Mouse (Mus musculus) lung, embryonic 14.5 days (tissue): ENCODE measurements at regions not wholly inside any gene's neighbourhood (a gene's known extent, or its start where the extent isn't known, plus 50 kb on each side); places are given as distances from the start of the nearest gene placed in this dataset.
"Not testable (repeated sequence)": the region's sequence is repeated elsewhere in the genome, so short reads cannot be mapped to it uniquely, and the experiment has no call there.

ENCODE experiments used
- ATAC-seq: fragments of 200-750 bp; cut with Nextera tagmentation; 2 replicates; pipeline ENCODE4 v1.8.0; 2017; ENCODE audit warnings: mild to moderate bottlenecking, moderate TSS enrichment, moderate library complexity; ENCODE audit not compliant: insufficient read depth
- DNase-seq: peaks from one replicate; pipeline ENCODE4 v3.0.0-alpha.2; 2015
- H3K27ac ChIP-seq: fragments of 300-500 bp; sonication (generic); 2 replicates; pipeline ENCODE4 v1.5.1; 2014; ENCODE audit warnings: low read depth, mild to moderate bottlenecking, moderate library complexity
- H3K27me3 ChIP-seq: fragments of 300-500 bp; sonication (generic); 2 replicates; pipeline ENCODE4 v1.6.1; 2014; ENCODE audit warnings: low read length, control low read depth; ENCODE audit not compliant: insufficient read depth
- H3K36me3 ChIP-seq: fragments of 300-500 bp; sonication (generic); 2 replicates; pipeline ENCODE4 v1.6.1; 2014; ENCODE audit warnings: control low read depth; ENCODE audit not compliant: insufficient read depth
- H3K4me1 ChIP-seq: fragments of 300-500 bp; sonication (generic); 2 replicates; pipeline ENCODE4 v1.6.1; 2014; ENCODE audit warnings: antibody characterized with exemption, control low read depth; ENCODE audit not compliant: insufficient read depth
- H3K4me2 ChIP-seq: fragments of 300-500 bp; sonication (generic); 2 replicates; pipeline ENCODE4 v1.6.1; 2014; ENCODE audit warnings: mild to moderate bottlenecking
- H3K4me3 ChIP-seq: fragments of 300-500 bp; sonication (generic); 2 replicates; pipeline ENCODE4 v1.5.1; 2014; ENCODE audit warnings: low read depth, low read length
- H3K9ac ChIP-seq: fragments of 300-500 bp; sonication (generic); 2 replicates; pipeline ENCODE4 v1.6.1; 2014
- H3K9me3 ChIP-seq: fragments of 300-500 bp; sonication (generic); 2 replicates; pipeline ENCODE4 v1.6.1; 2016; ENCODE audit warnings: low read depth, low read length, control low read depth
- CTCF ChIP-seq: IDR thresholded peaks from 2 replicates; pipeline ENCODE4 v1.5.1; 2016; ENCODE audit warnings: antibody characterized with exemption, low read depth
- WGBS: fragments of 180-500 bp; shearing (Covaris S2); extraction: QIAGEN DNeasy Blood & Tissue Kit; methylation state at CpG from one replicate; pipeline ENCODE4 v1.1.7; 2014; 5-methylcytosine and 5-hydroxymethylcytosine counted together

DNA sequence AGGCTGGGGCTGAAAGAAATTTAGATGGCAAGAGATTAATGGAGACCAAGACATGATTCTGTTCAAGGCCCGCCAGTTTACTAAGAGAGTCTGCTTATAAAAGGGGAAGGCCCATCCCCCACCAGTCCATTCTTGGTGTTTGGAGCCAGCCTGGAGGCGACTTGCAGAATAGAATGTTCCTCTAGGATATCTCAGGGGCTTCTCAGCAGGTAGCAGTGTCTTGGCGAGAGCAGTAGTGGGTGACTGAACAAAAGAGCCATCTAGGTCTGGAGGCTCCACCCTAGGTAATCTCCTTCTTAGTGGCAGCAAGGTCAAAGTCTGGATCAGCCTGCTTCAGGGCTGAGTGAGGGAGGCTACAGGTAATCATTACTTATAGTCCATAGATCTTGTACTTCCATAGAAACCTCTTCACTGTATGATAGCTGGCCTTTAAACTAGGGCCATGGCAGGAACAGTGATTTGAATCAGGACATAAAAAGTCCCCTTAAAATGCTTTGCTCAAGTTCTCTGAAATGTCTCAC lies 166.0 kb upstream of the Gm5538 start:
- 51% methylated on average over 3 of the region's 3 CpGs for WGBS
- H3K4me3 ChIP-seq, H3K4me1 ChIP-seq, H3K36me3 ChIP-seq, H3K9ac ChIP-seq, H3K27me3 ChIP-seq, H3K27ac ChIP-seq, ATAC-seq, H3K9me3 ChIP-seq, DNase-seq, H3K4me2 ChIP-seq: not testable (repeated sequence)

DNA sequence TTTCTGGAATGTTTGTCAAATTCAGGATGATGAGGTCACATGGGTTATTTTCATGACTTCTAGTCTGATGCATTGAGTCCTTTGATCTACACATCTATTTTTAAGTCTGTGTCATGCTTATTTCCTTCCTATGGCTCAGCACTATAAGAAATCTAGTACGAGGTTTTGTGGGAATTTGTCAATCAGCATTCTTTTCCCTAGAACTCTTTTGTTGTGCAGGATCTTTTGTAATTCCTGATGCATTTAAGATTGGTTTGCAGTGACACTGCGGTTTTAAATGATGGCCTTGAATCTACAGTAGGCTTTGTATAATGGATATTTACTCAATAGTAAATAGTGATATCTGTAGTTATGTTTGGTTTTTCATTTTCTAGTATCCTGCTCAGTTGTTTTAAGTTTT lies 187.0 kb upstream of the Gm5538 start:
- H3K9me3 ChIP-seq, result no peaks in the 10 kb centered on the region
- DNase-seq (peak; percentile 1), ATAC-seq (no peak)
- H3K9ac ChIP-seq, result no peak overlapping the region
- no peak overlapping the region for H3K4me3 ChIP-seq
- H3K27me3 ChIP-seq, result no peaks in the 10 kb centered on the region
- WGBS, result 65% methylated on average over 2 of the region's 2 CpGs
- no peak overlapping the region for H3K4me2 ChIP-seq
- no peak for TF ChIP-seq CTCF
- H3K4me1 ChIP-seq, result no peaks in the 10 kb centered on the region
- H3K27ac ChIP-seq, result no peak overlapping the region
- no peaks in the 10 kb centered on the region for H3K36me3 ChIP-seq

DNA sequence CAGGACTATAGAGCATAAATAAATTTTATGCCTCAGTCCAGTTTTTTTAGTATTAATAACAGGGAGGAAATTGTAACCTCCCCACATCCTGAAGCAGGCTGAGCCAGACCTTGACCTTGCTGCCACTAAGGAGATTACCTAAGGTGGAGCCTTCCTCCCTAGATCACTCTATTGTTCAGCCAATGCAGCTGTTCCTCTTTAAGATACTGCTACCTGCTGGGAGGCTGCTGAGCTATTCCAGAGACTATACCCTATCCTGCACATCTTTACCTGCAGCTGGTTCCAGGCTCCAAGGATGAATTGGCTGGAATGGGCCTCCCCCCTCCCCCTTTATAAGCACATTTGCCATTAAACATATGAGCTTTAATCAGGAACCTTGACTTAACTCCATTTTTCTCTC lies 189.0 kb upstream of the Gm5538 start:
- H3K4me3 ChIP-seq, H3K9ac ChIP-seq, H3K4me2 ChIP-seq, H3K4me1 ChIP-seq, H3K9me3 ChIP-seq, ATAC-seq, H3K27me3 ChIP-seq, H3K27ac ChIP-seq, H3K36me3 ChIP-seq, DNase-seq: not testable (repeated sequence)

- not testable (repeated sequence) for H3K27ac ChIP-seq, H3K4me3 ChIP-seq, ATAC-seq, H3K27me3 ChIP-seq, DNase-seq, H3K36me3 ChIP-seq, H3K4me1 ChIP-seq, H3K4me2 ChIP-seq, H3K9ac ChIP-seq, H3K9me3 ChIP-seq
- WGBS, result 91% methylated on average over 3 of the region's 3 CpGs
These were observed 189.7 kb upstream of the Gm5538 start for GRCm38 (mm10) chr3:59539893-59540292.

DNA sequence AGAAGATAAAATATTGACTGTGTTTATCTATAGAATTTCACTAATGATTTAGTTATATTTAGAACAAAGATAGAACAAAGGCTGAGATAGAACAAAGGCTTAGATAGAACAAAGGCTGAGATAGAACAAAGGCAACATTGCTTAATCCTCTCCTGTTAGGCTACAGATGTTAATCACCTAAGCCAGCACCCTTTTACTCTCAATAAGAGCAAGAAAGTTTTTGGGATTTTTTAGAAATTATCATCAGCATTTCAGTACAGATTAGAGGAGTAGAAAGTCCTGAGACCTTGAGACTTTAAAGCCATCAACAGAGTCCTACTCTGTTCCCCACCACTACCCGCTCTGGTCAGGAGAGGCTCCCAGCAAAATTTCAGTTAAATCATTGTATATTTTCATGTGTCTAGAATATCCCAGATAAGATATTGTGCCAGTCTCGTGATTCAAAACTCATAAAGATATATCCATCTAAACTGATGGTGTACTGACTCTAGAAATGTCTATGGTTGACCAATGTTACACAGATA lies 187.2 kb upstream of the Igsf10 start:
- no peaks in the 10 kb centered on the region for H3K4me1 ChIP-seq
- no peak overlapping the region for H3K9ac ChIP-seq
- H3K27me3 ChIP-seq, result no peaks in the 10 kb centered on the region
- WGBS, result 62% methylated on average over 2 of the region's 2 CpGs
- H3K4me3 ChIP-seq, result no peak overlapping the region
- no peak for TF ChIP-seq CTCF
- no peak for DNase-seq
- H3K27ac ChIP-seq, result no peak overlapping the region
- no peaks in the 10 kb centered on the region for H3K9me3 ChIP-seq
- no peaks in the 10 kb centered on the region for H3K36me3 ChIP-seq
- no peak for ATAC-seq
- H3K4me2 ChIP-seq, result no peak overlapping the region

- Histone ChIP-seq H3K4me1 (no peaks in the 10 kb centered on the region), H3K9ac (no peak overlapping the region), H3K9me3 (no peaks in the 10 kb centered on the region), H3K27me3 (no peaks in the 10 kb centered on the region), H3K27ac (no peak overlapping the region), H3K4me3 (no peak overlapping the region), H3K4me2 (no peak overlapping the region), H3K36me3 (no peaks in the 10 kb centered on the region)
- ATAC-seq (no peak), DNase-seq (no peak)
- no peak for TF ChIP-seq CTCF
- WGBS, result 80% methylated on average over 9 of the region's 9 CpGs
These were observed 186.6 kb upstream of the Igsf10 start for GRCm38 (mm10) chr3:59530592-59531310.

DNA sequence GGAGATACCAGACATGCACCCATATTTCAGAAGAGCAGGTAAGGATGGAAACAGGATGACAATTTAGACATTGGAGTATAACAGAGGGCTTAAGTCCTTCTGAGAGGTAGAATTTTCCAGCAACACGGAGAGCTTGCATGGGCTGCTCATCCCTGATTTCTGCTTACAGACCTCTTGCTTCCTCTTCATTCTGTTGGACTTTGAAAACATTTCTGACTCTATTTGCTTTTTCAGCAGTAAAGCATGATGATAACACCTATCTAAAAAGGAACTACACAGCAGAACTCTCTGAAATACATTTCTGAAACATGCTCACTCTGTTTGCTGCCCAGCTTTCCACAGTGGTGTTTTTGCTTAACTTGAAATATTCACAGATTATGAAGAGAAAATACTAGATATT lies 176.6 kb upstream of the Igsf10 start:
- no peak for DNase-seq

More for the DNA sequence above, 176.6 kb upstream of the Igsf10 start:
- no peak overlapping the region for H3K9ac ChIP-seq
- no peaks in the 10 kb centered on the region for H3K9me3 ChIP-seq
- 86% methylated on average over 1 of the region's 1 CpGs for WGBS
- no peak overlapping the region for H3K4me3 ChIP-seq
- H3K4me1 ChIP-seq, result no peaks in the 10 kb centered on the region
- no peak overlapping the region for H3K4me2 ChIP-seq
- H3K27ac ChIP-seq, result no peak overlapping the region
- no peak for TF ChIP-seq CTCF
- H3K27me3 ChIP-seq, result no peaks in the 10 kb centered on the region
- ATAC-seq, result no peak
- no peaks in the 10 kb centered on the region for H3K36me3 ChIP-seq
